Mouse (Mus musculus): Measurements from ENCODE around the gene Pomp.

DNA sequence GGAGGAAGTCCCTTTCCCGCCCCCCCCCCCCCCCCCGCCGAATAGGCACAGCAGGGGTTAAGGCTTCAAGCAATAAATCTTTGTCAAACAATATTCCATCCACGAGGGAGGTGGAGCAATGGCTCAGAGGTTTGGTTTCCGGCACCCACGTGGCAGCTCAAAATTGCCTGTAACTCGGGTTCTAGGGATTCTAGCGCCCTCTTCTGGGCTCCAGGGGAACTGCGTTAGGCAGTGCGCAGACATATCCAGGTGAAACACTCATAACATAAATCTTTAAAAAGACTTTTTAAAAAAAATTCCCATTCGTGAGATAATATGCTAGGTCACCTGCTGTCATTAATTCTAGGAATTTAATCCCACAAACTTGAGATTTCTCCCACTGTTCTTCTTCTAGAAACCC lies 46.9 kb downstream of the Pomp start:
- no peak for TF ChIP-seq CTCF (IDR thresholded peaks at IDR 0.05; ENCODE audit: low read depth)
- TF ChIP-seq EP300 (IDR thresholded peaks at IDR 0.05; ENCODE audit: low read depth): no peak
